Mouse (Mus musculus) embryonic facial prominence, embryonic 10.5 days (tissue): ENCODE results near the gene Abcb9. TPM values are rescaled to one million over a fixed set of nuclear protein-coding genes. Genes with fewer than 3 reads are reported as not detected.

Experiments used
- DNase-seq: peaks from one replicate; pipeline ENCODE4 v3.0.0-alpha.2; 2017; ENCODE audit warnings: low spot score
- H3K27ac ChIP-seq: fragments of 300-500 bp; sonication (generic); replicated peaks from 2 replicates; pipeline ENCODE4 v1.5.1; 2016; ENCODE audit warnings: mild to moderate bottlenecking
- H3K27me3 ChIP-seq: fragments of 300-500 bp; sonication (generic); replicated peaks from 2 replicates; pipeline ENCODE4 v1.6.1; 2016; ENCODE audit warnings: low read depth, mild to moderate bottlenecking; ENCODE audit not compliant: poor library complexity, severe bottlenecking
- H3K36me3 ChIP-seq: fragments of 300-500 bp; sonication (generic); replicated peaks from 2 replicates; pipeline ENCODE4 v1.6.1; 2016; ENCODE audit warnings: mild to moderate bottlenecking, moderate library complexity
- H3K4me1 ChIP-seq: fragments of 300-500 bp; sonication (generic); 2 replicates; pipeline ENCODE4 v1.6.1; 2016
- H3K4me3 ChIP-seq: fragments of 300-500 bp; sonication (generic); 2 replicates; pipeline ENCODE4 v1.5.1; 2016; ENCODE audit warnings: mild to moderate bottlenecking, moderate library complexity
- H3K9me3 ChIP-seq: fragments of 300-500 bp; sonication (generic); 2 replicates; pipeline ENCODE4 v1.6.1; 2016; ENCODE audit warnings: mild to moderate bottlenecking
- WGBS: fragments of 180-500 bp; shearing (Covaris S2); methylation state at CpG from one replicate; pipeline ENCODE4 v1.1.7; 2016; 5-methylcytosine and 5-hydroxymethylcytosine counted together
- polyA plus RNA-seq: library from polyadenylated mRNA; unstranded; fragments of >200 nt; fragmentation: Nextera tagmentation; extraction: Ambion mirVana; gene quantifications from 2 replicates; pipeline ENCODE4 v1.2.1, GENCODE M21; 2016

The Abcb9 gene
- polyA plus RNA-seq, 1 experiment from 2014 or later: 0.76 TPM

DNA sequence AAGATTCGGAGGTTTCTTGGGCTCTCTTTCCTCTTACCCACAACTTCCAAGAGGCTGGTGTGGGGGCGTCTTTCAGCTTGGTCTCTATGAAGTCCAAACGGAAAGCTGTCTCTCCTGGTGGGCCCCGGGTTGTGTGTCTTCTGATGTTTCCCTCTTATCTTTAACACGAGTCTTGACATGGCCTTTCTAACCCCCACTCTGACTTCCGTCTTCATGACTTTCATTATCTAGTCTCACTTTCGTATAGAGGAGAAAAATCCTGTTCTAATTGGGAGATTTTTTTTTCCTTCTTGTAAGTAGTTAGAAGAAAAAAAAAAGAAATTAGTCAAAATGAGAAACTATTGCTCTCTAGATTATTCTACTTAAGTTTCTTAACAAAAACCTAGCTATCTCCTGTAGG is 73.2 kb downstream of the Abcb9 start:
- DNase-seq: no peak
- Histone ChIP-seq H3K4me3 (no peak overlapping the region), H3K36me3 (peaks cover 51% of the 10 kb centered on the region), H3K9me3 (no peaks in the 10 kb centered on the region), H3K27me3 (no peaks in the 10 kb centered on the region), H3K27ac (no peak overlapping the region), H3K4me1 (peaks cover 75% of the 10 kb centered on the region)
- 84% methylated on average over 7 of the region's 7 CpGs for WGBS

GRCm38 (mm10) chr5:124021701-124022100 is 73.9 kb downstream of the Abcb9 start:
- no peaks in the 10 kb centered on the region for H3K27me3 ChIP-seq
- H3K4me1 ChIP-seq: peaks cover 77% of the 10 kb centered on the region
- no peaks in the 10 kb centered on the region for H3K9me3 ChIP-seq
- WGBS: 84% methylated on average over 11 of the region's 11 CpGs
- H3K27ac ChIP-seq: no peak overlapping the region
- DNase-seq: no peak
- H3K36me3 ChIP-seq: peaks cover 44% of the 10 kb centered on the region
- H3K4me3 ChIP-seq: no peak overlapping the region

GRCm38 (mm10) chr5:124021148-124021547 is 74.5 kb downstream of the Abcb9 start:
- peaks cover 43% of the 10 kb centered on the region for H3K36me3 ChIP-seq
- no peaks in the 10 kb centered on the region for H3K9me3 ChIP-seq
- H3K27ac ChIP-seq: no peak overlapping the region
- no peak for DNase-seq
- H3K4me3 ChIP-seq: no peak overlapping the region
- WGBS: 93% methylated on average over 11 of the region's 11 CpGs
- peaks cover 77% of the 10 kb centered on the region for H3K4me1 ChIP-seq
- H3K27me3 ChIP-seq: no peaks in the 10 kb centered on the region

DNA sequence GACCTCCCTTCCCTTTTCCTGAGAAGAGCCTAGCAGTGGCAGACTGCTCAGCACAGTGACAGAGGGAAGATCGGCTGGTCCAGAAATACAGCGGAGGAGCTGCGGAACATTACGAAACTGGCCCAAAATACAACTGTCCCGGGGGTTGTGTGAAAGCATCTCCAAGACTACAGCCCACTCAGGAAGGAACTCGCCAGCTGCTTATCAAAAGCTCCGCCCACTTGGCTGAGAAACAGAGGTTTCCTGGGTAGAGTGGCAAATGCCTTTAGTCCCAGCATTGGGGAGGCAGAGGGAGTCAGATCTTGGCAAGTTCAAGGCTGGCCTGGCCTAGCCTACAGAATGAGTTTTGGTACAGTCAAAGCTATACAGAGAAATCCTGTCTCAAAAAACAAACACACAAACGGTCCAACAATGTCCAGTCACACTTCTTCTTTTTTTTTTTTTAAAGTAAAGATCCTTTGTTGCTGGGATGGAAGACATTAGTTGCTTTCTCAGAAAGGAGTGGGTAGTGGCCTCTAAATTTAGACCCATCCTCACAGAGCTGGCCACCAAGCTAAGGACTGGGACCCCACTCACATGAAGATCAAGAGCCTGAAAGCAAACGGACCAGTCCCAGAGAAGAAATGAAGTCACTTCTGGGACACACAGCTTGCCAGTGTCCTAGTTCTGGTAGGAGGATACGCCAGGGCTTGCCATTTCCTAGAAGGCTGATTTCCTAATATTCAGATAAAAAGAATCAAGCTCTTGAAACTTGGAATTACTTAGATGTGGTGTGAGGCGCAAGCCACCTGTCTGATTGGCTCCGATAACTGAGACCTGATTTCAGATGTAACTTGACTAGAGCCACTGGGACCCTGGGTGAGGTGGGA is 76.0 kb downstream of the Abcb9 start:
- no peak for DNase-seq
- Histone ChIP-seq H3K4me1 (peaks cover 77% of the 10 kb centered on the region), H3K27me3 (no peaks in the 10 kb centered on the region), H3K9me3 (no peaks in the 10 kb centered on the region), H3K4me3 (no peak overlapping the region), H3K27ac (no peak overlapping the region), H3K36me3 (peaks cover 43% of the 10 kb centered on the region)
- WGBS: 82% methylated on average over 12 of the region's 12 CpGs

DNA sequence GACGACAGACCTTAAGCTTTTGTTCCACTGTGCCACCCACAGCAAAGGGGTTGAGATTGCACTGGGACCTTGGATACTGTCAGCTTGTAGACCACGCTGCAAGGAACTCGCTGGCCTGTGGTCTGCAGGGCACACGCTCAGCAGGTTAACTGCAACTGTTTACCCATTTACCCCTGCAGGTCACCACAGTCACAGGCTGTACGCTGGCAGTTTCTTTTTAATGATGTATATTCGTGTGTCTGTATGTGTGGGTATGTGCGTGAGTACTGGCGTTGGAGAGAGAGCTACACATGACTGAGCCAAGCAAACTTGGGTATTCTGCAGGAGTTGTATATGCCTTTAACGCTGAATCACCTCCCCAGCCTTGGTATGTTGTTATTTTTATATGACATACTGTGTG is 76.9 kb downstream of the Abcb9 start:
- no peak for DNase-seq
- Histone ChIP-seq H3K27me3 (no peaks in the 10 kb centered on the region), H3K4me3 (no peak overlapping the region), H3K36me3 (peaks cover 43% of the 10 kb centered on the region), H3K27ac (no peak overlapping the region), H3K9me3 (no peaks in the 10 kb centered on the region), H3K4me1 (peaks cover 77% of the 10 kb centered on the region)
- 89% methylated on average over 9 of the region's 9 CpGs for WGBS

GRCm38 (mm10) chr5:124017941-124018340 is 77.7 kb downstream of the Abcb9 start:
- no peak for DNase-seq
- WGBS: 87% methylated on average over 9 of the region's 9 CpGs
- Histone ChIP-seq H3K27me3 (no peaks in the 10 kb centered on the region), H3K27ac (no peak overlapping the region), H3K4me1 (peaks cover 79% of the 10 kb centered on the region), H3K9me3 (no peaks in the 10 kb centered on the region), H3K4me3 (no peak overlapping the region), H3K36me3 (peaks cover 48% of the 10 kb centered on the region)

DNA sequence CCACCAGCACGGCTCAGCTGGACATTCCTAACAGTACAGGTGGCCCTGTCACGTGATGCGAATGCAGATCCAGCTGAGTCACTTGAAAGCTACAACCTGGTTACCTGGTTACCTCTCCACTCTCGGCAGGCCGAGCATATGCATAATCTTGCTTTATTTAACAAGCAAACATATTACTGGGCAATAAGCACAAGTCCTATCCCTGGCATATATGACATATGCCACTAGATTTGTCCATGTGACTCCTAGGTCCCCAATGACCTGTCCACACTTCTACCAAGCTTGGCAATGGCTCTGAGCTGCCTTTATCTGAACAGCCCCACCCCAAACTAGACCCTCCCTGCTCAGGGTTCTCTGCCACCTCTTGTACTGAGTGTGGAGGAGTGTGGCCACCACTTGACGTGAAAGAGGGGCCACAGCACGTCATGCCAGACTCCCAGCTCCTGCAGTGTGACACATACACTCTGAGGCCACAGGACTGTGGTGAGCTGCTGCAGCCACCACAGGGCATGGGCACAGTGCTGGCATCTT is 79.2 kb downstream of the Abcb9 start:
- Histone ChIP-seq H3K4me1 (peaks cover 90% of the 10 kb centered on the region), H3K4me3 (no peak overlapping the region), H3K27me3 (no peaks in the 10 kb centered on the region), H3K36me3 (peaks cover 38% of the 10 kb centered on the region), H3K27ac (0 out of 2 replicates have a peak overlapping the region, but pooled peaks have one; percentile 10), H3K9me3 (no peaks in the 10 kb centered on the region)
- 90% methylated on average over 7 of the region's 7 CpGs for WGBS
- no peak for DNase-seq

DNA sequence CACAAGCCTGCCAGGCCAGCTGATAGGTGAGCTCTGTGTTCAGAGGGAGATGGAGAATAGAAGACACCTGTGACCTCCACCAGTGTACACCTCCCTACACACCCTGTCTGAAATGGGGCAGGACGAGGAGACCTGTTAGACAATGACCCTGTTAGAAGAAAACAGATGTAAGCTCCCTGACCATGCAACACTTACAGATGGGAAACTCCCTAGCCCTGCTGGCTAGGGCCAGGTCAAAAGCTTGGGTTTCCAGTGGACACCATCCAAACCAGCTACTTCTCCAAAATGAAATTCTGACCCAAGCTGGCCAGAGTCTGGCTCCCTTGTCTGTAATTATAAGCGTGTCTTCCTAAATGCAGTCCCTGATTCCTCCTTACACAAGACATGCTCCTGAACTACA is 79.9 kb downstream of the Abcb9 start:
- H3K4me1 ChIP-seq: peaks cover 93% of the 10 kb centered on the region
- peaks cover 32% of the 10 kb centered on the region for H3K36me3 ChIP-seq
- no peak for DNase-seq
- no peak overlapping the region for H3K4me3 ChIP-seq
- WGBS: 67% methylated on average over 2 of the region's 2 CpGs
- H3K27me3 ChIP-seq: no peaks in the 10 kb centered on the region
- H3K9me3 ChIP-seq: no peaks in the 10 kb centered on the region
- no peak overlapping the region for H3K27ac ChIP-seq

- Histone ChIP-seq H3K27ac (no peak overlapping the region), H3K4me3 (no peak overlapping the region), H3K36me3 (peaks cover 35% of the 10 kb centered on the region), H3K4me1 (peaks cover 94% of the 10 kb centered on the region), H3K27me3 (no peaks in the 10 kb centered on the region), H3K9me3 (no peaks in the 10 kb centered on the region)
- no peak for DNase-seq
- 20% methylated on average over 11 of the region's 11 CpGs for WGBS
Measured at GRCm38 (mm10) chr5:124014791-124015251, 80.8 kb downstream of the Abcb9 start.

GRCm38 (mm10) chr5:124014180-124014579 is 81.4 kb downstream of the Abcb9 start:
- Histone ChIP-seq H3K27ac (peak overlapping the region; percentile 35; the same call in 1 of the 2 replicates), H3K4me3 (no peak overlapping the region), H3K9me3 (no peaks in the 10 kb centered on the region), H3K36me3 (peaks cover 39% of the 10 kb centered on the region), H3K4me1 (peaks cover 88% of the 10 kb centered on the region), H3K27me3 (no peaks in the 10 kb centered on the region)
- DNase-seq: no peak
- WGBS: 78% methylated on average over 3 of the region's 3 CpGs

DNA sequence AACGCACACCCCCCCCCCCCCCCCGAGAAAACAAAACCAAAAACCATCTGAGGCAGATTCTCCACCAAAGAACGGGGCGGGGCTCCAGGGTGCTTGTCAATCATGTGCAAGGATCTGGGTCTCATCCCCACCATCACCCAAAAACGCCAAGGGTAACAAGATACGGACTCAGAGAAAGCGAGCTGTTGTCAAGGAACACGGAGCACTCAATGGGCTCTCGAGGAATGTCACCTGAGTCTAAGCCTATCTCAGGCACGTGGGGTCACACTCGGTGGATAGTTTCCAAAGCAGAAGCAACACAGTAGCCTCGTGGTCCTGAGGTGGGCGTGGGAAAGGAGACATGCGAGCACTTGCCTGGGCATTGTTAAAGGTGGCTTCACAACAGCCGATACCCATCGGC is 81.9 kb downstream of the Abcb9 start:
- 79% methylated on average over 16 of the region's 16 CpGs for WGBS
- no peak for DNase-seq
- Histone ChIP-seq H3K27me3 (no peaks in the 10 kb centered on the region), H3K36me3 (peaks cover 41% of the 10 kb centered on the region), H3K4me3 (no peak overlapping the region), H3K4me1 (peaks cover 84% of the 10 kb centered on the region), H3K27ac (peak overlapping the region; percentile 35; the same call in 1 of the 2 replicates), H3K9me3 (no peaks in the 10 kb centered on the region)

DNA sequence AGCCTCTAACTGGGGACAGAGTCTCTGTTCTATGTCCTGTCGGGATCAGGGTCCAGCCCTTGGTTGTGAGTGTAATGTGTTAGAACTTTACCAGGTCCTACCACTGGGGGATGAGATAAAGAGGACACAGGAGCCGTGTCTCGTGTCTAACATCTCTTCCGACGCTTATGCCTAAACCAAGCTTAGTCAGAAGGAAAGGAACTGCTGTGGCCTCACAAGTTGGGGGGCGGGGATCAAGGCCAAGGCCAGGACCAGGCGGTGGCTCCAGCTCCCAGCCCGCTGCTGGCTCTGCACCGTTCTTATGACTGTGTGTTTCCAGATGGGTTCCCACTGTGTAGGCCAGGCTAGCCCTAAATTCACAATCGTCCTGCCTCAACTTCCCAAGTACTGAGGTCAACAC is 82.7 kb downstream of the Abcb9 start:
- Histone ChIP-seq H3K36me3 (peaks cover 46% of the 10 kb centered on the region), H3K27ac (peak overlapping the region; percentile 80), H3K9me3 (no peaks in the 10 kb centered on the region), H3K27me3 (no peaks in the 10 kb centered on the region), H3K4me3 (no peak overlapping the region), H3K4me1 (peaks cover 77% of the 10 kb centered on the region)
- no peak for DNase-seq
- WGBS: 84% methylated on average over 10 of the region's 10 CpGs

- 20% methylated on average over 8 of the region's 8 CpGs for WGBS
- H3K4me3 ChIP-seq: peak overlapping the region; percentile 28; the same call in 1 of the 2 replicates
- H3K27ac ChIP-seq: peak overlapping the region; percentile 80
- peaks cover 55% of the 10 kb centered on the region for H3K36me3 ChIP-seq
- H3K4me1 ChIP-seq: peaks cover 67% of the 10 kb centered on the region
- no peaks in the 10 kb centered on the region for H3K9me3 ChIP-seq
- no peaks in the 10 kb centered on the region for H3K27me3 ChIP-seq
- no peak for DNase-seq
Measured at GRCm38 (mm10) chr5:124011927-124012326, 83.7 kb downstream of the Abcb9 start.
